8 mouse cellular contexts compared by ENCODE assay signal in the genomic region with DNA sequence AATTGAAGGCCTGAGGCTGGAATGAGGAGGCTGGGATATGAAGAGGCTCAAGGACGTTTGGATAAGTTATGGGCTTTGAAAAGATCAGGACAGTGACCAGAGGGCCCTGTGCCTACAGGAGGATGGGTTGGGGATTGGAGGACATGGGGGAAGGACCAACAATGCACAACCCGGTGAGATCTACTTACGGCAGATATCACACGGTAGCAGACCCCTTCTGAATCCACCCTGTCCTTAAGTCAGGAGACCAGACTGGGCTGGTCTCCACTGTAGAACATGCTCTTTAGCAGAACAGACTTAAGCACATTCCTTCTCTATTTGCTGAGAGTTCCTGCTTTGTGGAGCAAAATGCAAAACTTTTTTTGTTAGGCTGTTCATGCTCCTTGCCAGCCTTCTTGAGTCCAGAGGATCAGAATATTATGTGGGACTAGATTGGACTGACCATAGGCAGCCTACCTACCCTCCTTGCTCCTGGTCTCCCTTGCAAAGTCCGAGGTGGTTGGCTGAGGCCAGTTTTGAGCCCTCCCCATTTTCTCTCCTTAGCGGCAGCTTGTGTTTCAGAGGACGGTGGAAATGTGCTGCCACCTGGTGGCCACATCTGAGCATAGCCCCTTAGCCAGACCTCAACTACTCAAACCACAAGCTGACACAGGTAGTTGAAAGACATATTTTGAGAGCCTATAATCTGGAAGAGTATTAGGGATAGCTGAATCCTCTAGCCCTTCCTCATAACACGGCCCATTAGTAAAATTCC. TPM values are rescaled to one million over a fixed set of nuclear protein-coding genes. Genes with fewer than 3 reads are reported as not detected.
DNase-seq lines count a peak whose midpoint lies in the region; ATAC-seq and TF ChIP-seq lines count a peak whose summit lies in the region.

No protein-coding gene starts in this region.

- no peak overlapping the region for H3K9ac ChIP-seq in embryonic facial prominence, embryonic 14.5 days (ENCODE audit: low read depth, low read length)
- H3K9ac ChIP-seq in limb, embryonic 13.5 days = no peak overlapping the region
- no peak overlapping the region for H3K9ac ChIP-seq in midbrain, embryonic 15.5 days

- no peak overlapping the region for H3K27ac ChIP-seq in embryonic facial prominence, embryonic 14.5 days (replicated peaks; ENCODE audit: low read depth, low read length)
- no peak overlapping the region for H3K27ac ChIP-seq in limb, embryonic 13.5 days
- no peak overlapping the region for H3K27ac ChIP-seq in midbrain, embryonic 15.5 days
- no peak overlapping the region for H3K27ac ChIP-seq in spleen, adult 2 months (ENCODE audit: insufficient read depth, low read length)

- no peak overlapping the region for H3K4me3 ChIP-seq in embryonic facial prominence, embryonic 14.5 days (ENCODE audit: low read depth, low read length)
- no peak overlapping the region for H3K4me3 ChIP-seq in limb, embryonic 13.5 days
- no peak overlapping the region for H3K4me3 ChIP-seq in midbrain, embryonic 15.5 days
- no peak overlapping the region for H3K4me3 ChIP-seq in spleen, adult 2 months (ENCODE audit: extremely low read depth, insufficient read depth, insufficient read length)

- whole genome bisulfite sequencing in embryonic facial prominence, embryonic 14.5 days = 38% methylated on average over 8 of the region's 8 CpGs
- 41% methylated on average over 8 of the region's 8 CpGs for WGBS in limb, embryonic 13.5 days
- 41% methylated on average over 8 of the region's 8 CpGs for WGBS in midbrain, embryonic 15.5 days
- WGBS in spleen, adult 2 months = 45% methylated on average over 8 of the region's 8 CpGs

- H3K4me1 ChIP-seq in embryonic facial prominence, embryonic 14.5 days (ENCODE audit: control insufficient read depth, insufficient read depth, low read length) = peaks cover 9% of the 10 kb centered on the region
- peaks cover 14% of the 10 kb centered on the region for H3K4me1 ChIP-seq in limb, embryonic 13.5 days
- 0 out of 2 replicates have a peak, but pooled peaks cover 2% of the 10 kb centered on the region for H3K4me1 ChIP-seq in midbrain, embryonic 15.5 days
- H3K4me1 ChIP-seq in spleen, adult 2 months (ENCODE audit: control insufficient read depth, insufficient read depth, insufficient read length) = peaks cover 8% of the 10 kb centered on the region; the same call in 1 of the 2 replicates

- H3K9me3 ChIP-seq in embryonic facial prominence, embryonic 14.5 days (ENCODE audit: control insufficient read depth, low read length) = no peaks in the 10 kb centered on the region
- no peaks in the 10 kb centered on the region for H3K9me3 ChIP-seq in limb, embryonic 13.5 days
- H3K9me3 ChIP-seq in midbrain, embryonic 15.5 days = no peaks in the 10 kb centered on the region

- peak; percentile 89 for DNase-seq in A20 (ENCODE audit: low read depth, low spot score)
- DNase-seq in adrenal gland, postnatal 4 days (ENCODE audit: low spot score in 2 of 2) = peak; percentile 65 to 67
- peak; percentile 81 for DNase-seq in embryonic facial prominence, embryonic 14.5 days (ENCODE audit: low spot score)
- peak; percentile 68 to 83 for DNase-seq in heart, adult 9 months (ENCODE audit: low spot score in 2 of 2)
- DNase-seq in kidney, adult 9 months = peak; percentile 90
- DNase-seq in spleen, adult 2 months (ENCODE audit: low read depth in 1 of 2, low spot score in 2 of 2) = peak; percentile 79 to 82

- no peaks in the 10 kb centered on the region for H3K27me3 ChIP-seq in embryonic facial prominence, embryonic 14.5 days (replicated peaks; ENCODE audit: control insufficient read depth, insufficient read depth, low read length)
- no peaks in the 10 kb centered on the region for H3K27me3 ChIP-seq in limb, embryonic 13.5 days
- H3K27me3 ChIP-seq in midbrain, embryonic 15.5 days (replicated peaks) = no peaks in the 10 kb centered on the region
- no peaks in the 10 kb centered on the region for H3K27me3 ChIP-seq in spleen, adult 2 months (ENCODE audit: control insufficient read depth, insufficient read depth, low read length)

- peak; percentile 79 for ATAC-seq in embryonic facial prominence, embryonic 14.5 days (ENCODE audit: low read depth)
- ATAC-seq in limb, embryonic 13.5 days (ENCODE audit: low FRiP score, low read depth) = peak; percentile 69
- ATAC-seq in midbrain, embryonic 15.5 days (replicated peaks) = peak; percentile 81

- H3K36me3 ChIP-seq in embryonic facial prominence, embryonic 14.5 days (ENCODE audit: control insufficient read depth, insufficient read depth, low read length) = no peaks in the 10 kb centered on the region
- no peaks in the 10 kb centered on the region for H3K36me3 ChIP-seq in limb, embryonic 13.5 days
- H3K36me3 ChIP-seq in midbrain, embryonic 15.5 days (replicated peaks) = no peaks in the 10 kb centered on the region
- H3K36me3 ChIP-seq in spleen, adult 2 months (ENCODE audit: control insufficient read depth, insufficient read depth, low read length) = no peaks in the 10 kb centered on the region

- TF ChIP-seq CTCF in spleen, adult 2 months (IDR thresholded peaks at IDR 0.05; ENCODE audit: extremely low read depth, insufficient read depth, insufficient read length, insufficient replicate concordance) = peak; percentile 91; the same call in 1 of the 2 replicates

- TF ChIP-seq POLR2A in spleen, adult 2 months (IDR thresholded peaks at IDR 0.05; ENCODE audit: low read depth, low read length) = no peak

- H3K4me2 ChIP-seq in embryonic facial prominence, embryonic 14.5 days (ENCODE audit: low read depth, low read length) = no peak overlapping the region
- H3K4me2 ChIP-seq in limb, embryonic 13.5 days (replicated peaks) = 0 out of 2 replicates have a peak overlapping the region, but pooled peaks have one; percentile 9
- no peak overlapping the region for H3K4me2 ChIP-seq in midbrain, embryonic 15.5 days

RNA-seq across cellular contexts. Expression of gene Tmigd3, which starts 28.9 kb away (rescaled TPM):
- total RNA-seq in adrenal gland, postnatal 4 days (2021) = under 1 TPM in 1 of 2 experiments, not detected in 1; 0.25 TPM
- polyA plus RNA-seq in embryonic facial prominence, embryonic 14.5 days (2014; fragmentation: Nextera tagmentation; extraction: Ambion mirVana) = 0.68 and 0.89 TPM in 2 replicates
- polyA plus RNA-seq in limb, embryonic 13.5 days (2015; fragmentation: Nextera tagmentation; extraction: Ambion mirVana) = not detected in 2 replicates
- polyA plus RNA-seq in midbrain, embryonic 15.5 days (2015; fragmentation: Nextera tagmentation; extraction: Ambion mirVana) = 0.18 TPM in 1 of 2 replicates, not detected in the other
- polyA plus RNA-seq in spleen, adult 2 months (2012; rRNA removed) = 0.85 and 1.1 TPM in 2 replicates

RNA-seq across cellular contexts. Expression of gene Adora3, which starts 28.9 kb away (rescaled TPM):
- total RNA-seq in adrenal gland, postnatal 4 days (2021) = under 1 TPM; 0.17 to 0.25 TPM
- polyA plus RNA-seq in embryonic facial prominence, embryonic 14.5 days (2014; fragmentation: Nextera tagmentation; extraction: Ambion mirVana) = 1.4 and 3.0 TPM in 2 replicates
- 0.36 and 0.90 TPM in 2 replicates for polyA plus RNA-seq in limb, embryonic 13.5 days (2015; fragmentation: Nextera tagmentation; extraction: Ambion mirVana)
- polyA plus RNA-seq in midbrain, embryonic 15.5 days (2015; fragmentation: Nextera tagmentation; extraction: Ambion mirVana) = 0.14 and 0.17 TPM in 2 replicates
- 0.32 and 0.63 TPM in 2 replicates for polyA plus RNA-seq in spleen, adult 2 months (2012; rRNA removed)

RNA-seq across cellular contexts. Expression of gene I830077J02Rik, which starts 32.9 kb away (rescaled TPM):
- 1 to 10 TPM in 1 of 2 experiments, under 1 TPM in 1; 0.78 to 1.0 TPM for total RNA-seq in adrenal gland, postnatal 4 days (2021)
- 0.47 and 0.70 TPM in 2 replicates for polyA plus RNA-seq in embryonic facial prominence, embryonic 14.5 days (2014; fragmentation: Nextera tagmentation; extraction: Ambion mirVana)
- polyA plus RNA-seq in limb, embryonic 13.5 days (2015; fragmentation: Nextera tagmentation; extraction: Ambion mirVana) = 0.38 and 0.55 TPM in 2 replicates
- polyA plus RNA-seq in midbrain, embryonic 15.5 days (2015; fragmentation: Nextera tagmentation; extraction: Ambion mirVana) = 0.34 and 0.38 TPM in 2 replicates
- 17.9 and 18.8 TPM in 2 replicates for polyA plus RNA-seq in spleen, adult 2 months (2012; rRNA removed)

RNA-seq across cellular contexts. Expression of gene Wdr77, which starts 59.6 kb away (rescaled TPM):
- total RNA-seq in adrenal gland, postnatal 4 days (2021) = 10 to 100 TPM; 74.0 to 76.3 TPM
- polyA plus RNA-seq in embryonic facial prominence, embryonic 14.5 days (2014; fragmentation: Nextera tagmentation; extraction: Ambion mirVana) = 100 and 117 TPM in 2 replicates
- polyA plus RNA-seq in limb, embryonic 13.5 days (2015; fragmentation: Nextera tagmentation; extraction: Ambion mirVana) = 114 and 119 TPM in 2 replicates
- polyA plus RNA-seq in midbrain, embryonic 15.5 days (2015; fragmentation: Nextera tagmentation; extraction: Ambion mirVana) = 100 and 101 TPM in 2 replicates
- polyA plus RNA-seq in spleen, adult 2 months (2012; rRNA removed) = 25.7 and 36.5 TPM in 2 replicates

Comparison
In these comparisons a context has a peak if more than half of its experiments do, and no peak if none do; other contexts are left out.
1. RNA of gene I830077J02Rik, which starts 32.9 kb away (polyA plus RNA-seq): 17.9 to 18.8 TPM in spleen, adult 2 months; 0.47 to 0.70 TPM in embryonic facial prominence, embryonic 14.5 days, 0.38 to 0.55 TPM in limb, embryonic 13.5 days and 0.34 to 0.38 TPM in midbrain, embryonic 15.5 days; every median in the first group is over 10 times any median in the second.
2. Peak in every context shown above with its lines, with median percentiles within 50 percentile points of each other: DNase-seq and ATAC-seq.